Mouse (Mus musculus) neural tube, postnatal 0 days (tissue): ENCODE data around the gene Krtap6-2. TPM values are rescaled to one million over a fixed set of nuclear protein-coding genes. Genes with fewer than 3 reads are reported as not detected.

Experiments
- polyA plus RNA-seq: library from polyadenylated mRNA; unstranded; fragments of >200 nt; fragmentation: Nextera tagmentation; extraction: Ambion mirVana; gene quantifications from 2 replicates; pipeline ENCODE4 v1.2.1, GENCODE M21; 2015

The Krtap6-2 gene
- not detected in 2 replicates for polyA plus RNA-seq

GRCm38 (mm10) chr16:89420011-89420410, at the start of gene Krtap6-2:
TSS of gene Krtap6-2 (minus strand) at chr16:89420111.

GRCm38 (mm10) chr16:89403768-89404167, 16.1 kb downstream of the Krtap6-2 start, which contains the start of gene Krtap21-1:
TSS of gene Krtap21-1 (minus strand) at chr16:89403868.

Other genes starting within 250 kb of the Krtap6-2 start
- gene 1110057P08Rik, start 245.4 kb downstream of the Krtap6-2 start, polyA plus RNA-seq, result not detected in 2 replicates
- not detected in 2 replicates for gene Krtap20-2, start 214.2 kb downstream of the Krtap6-2 start, polyA plus RNA-seq
- gene Krtap21-1, start 16.2 kb downstream of the Krtap6-2 start, polyA plus RNA-seq, result not detected in 2 replicates
- gene Krtap8-1, start 67.8 kb upstream of the Krtap6-2 start, polyA plus RNA-seq, result not detected in 2 replicates
- not detected in 2 replicates for gene Krtap7-1, start 88.2 kb upstream of the Krtap6-2 start, polyA plus RNA-seq
- gene Krtap11-1, start 151.1 kb upstream of the Krtap6-2 start, polyA plus RNA-seq, result not detected in 2 replicates